Mouse (Mus musculus) spleen, adult 2 months (tissue): ENCODE results near the gene Gm5150. TPM values are rescaled to one million over a fixed set of nuclear protein-coding genes. Genes with fewer than 3 reads are reported as not detected.
"Not testable (repeated sequence)": the region's sequence is repeated elsewhere in the genome, so short reads cannot be mapped to it uniquely, and the experiment has no call there.

ENCODE experiments used
- DNase-seq, 2 experiments: peaks; one replicate each; pipeline versions ENCODE4 v3.0.0 to v3.0.0-alpha.2; 2012 to 2021; ENCODE audit warnings: low spot score in 2 of 2, low read depth in 1 of 2
- H3K27ac ChIP-seq: fragments of 200-500 bp; 2 replicates; pipeline ENCODE4 v1.5.1; 2012; ENCODE audit warnings: low read length, inconsistent platforms; ENCODE audit not compliant: insufficient read depth
- H3K27me3 ChIP-seq: fragments of 200-500 bp; 2 replicates; pipeline ENCODE4 v1.6.1; 2012; ENCODE audit warnings: mild to moderate bottlenecking, moderate library complexity, low read length, inconsistent platforms; ENCODE audit not compliant: control insufficient read depth, insufficient read depth
- H3K36me3 ChIP-seq: fragments of 200-500 bp; 2 replicates; pipeline ENCODE4 v1.6.1; 2012; ENCODE audit warnings: mild to moderate bottlenecking, low read length, inconsistent platforms; ENCODE audit not compliant: control insufficient read depth, insufficient read depth
- H3K4me1 ChIP-seq: fragments of 200-500 bp; 2 replicates; pipeline ENCODE4 v1.6.1; 2011; ENCODE audit warnings: inconsistent platforms; ENCODE audit not compliant: control insufficient read depth, insufficient read depth, insufficient read length
- H3K4me3 ChIP-seq: fragments of 200-500 bp; 2 replicates; pipeline ENCODE4 v1.5.1; 2011; ENCODE audit warnings: mild to moderate bottlenecking, inconsistent platforms; ENCODE audit not compliant: insufficient read depth, insufficient read length; ENCODE audit errors: extremely low read depth
- CTCF ChIP-seq: fragments of 200-500 bp; IDR thresholded peaks from 2 replicates; pipeline ENCODE4 v1.5.1; 2011; ENCODE audit warnings: mild to moderate bottlenecking, inconsistent platforms; ENCODE audit not compliant: insufficient read depth, insufficient read length, insufficient replicate concordance; ENCODE audit errors: extremely low read depth
- POLR2A ChIP-seq: fragments of 200-500 bp; IDR thresholded peaks from 2 replicates; pipeline ENCODE4 v1.6.1; 2011; ENCODE audit warnings: low read depth, low read length, inconsistent platforms
- WGBS: fragments of 180-500 bp; shearing (Covaris S2); methylation state at CpG from one replicate; pipeline ENCODE4 v1.1.7; 2018; 5-methylcytosine and 5-hydroxymethylcytosine counted together
- polyA plus RNA-seq: library from polyadenylated mRNA; depleted of rRNA; stranded (reverse); fragments of >200 nt; gene quantifications from 2 replicates; pipeline ENCODE4 v1.2.3, GENCODE M21; 2012; rRNA removed

Gm5150 gene
- polyA plus RNA-seq, result 1.2 and 2.4 TPM in 2 replicates

DNA sequence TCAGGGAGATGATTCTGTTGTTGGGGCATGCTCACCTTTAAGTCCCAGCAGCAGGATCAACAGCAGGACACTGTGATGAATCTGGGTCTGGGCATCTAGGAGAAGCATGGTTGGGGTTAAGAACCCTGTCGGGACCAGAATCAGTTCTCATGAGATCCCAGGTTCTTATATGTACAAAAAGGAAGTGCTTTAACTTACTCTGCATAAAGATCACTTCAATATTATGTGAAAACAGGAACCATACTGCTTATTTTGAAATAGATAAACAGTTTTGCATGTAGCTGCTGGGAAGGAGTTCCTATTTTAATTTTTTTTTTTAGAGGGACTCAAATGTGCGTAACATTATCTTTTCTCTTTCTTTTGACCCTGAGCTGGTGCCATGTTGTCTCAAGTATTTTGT, at the start of gene Gm5150:
Gene Gm5150 (minus strand): TSS at position 223 of the 400 bp plus-strand sequence.
- Histone ChIP-seq H3K27ac (0 out of 2 replicates have a peak within 1 kb of the TSS, but pooled peaks have one; percentile 29), H3K4me1 (no peaks in the 10 kb centered on the region), H3K27me3 (no peaks in the 10 kb centered on the region), H3K36me3 (no peaks in the 10 kb centered on the region), H3K4me3 (no peak within 1 kb of the TSS; the same call in 1 of the 2 replicates)
- TF ChIP-seq CTCF (no peak), POLR2A (no peak)
- no peak for DNase-seq
- WGBS, result 72% methylated on average over 2 of the region's 2 CpGs

DNA sequence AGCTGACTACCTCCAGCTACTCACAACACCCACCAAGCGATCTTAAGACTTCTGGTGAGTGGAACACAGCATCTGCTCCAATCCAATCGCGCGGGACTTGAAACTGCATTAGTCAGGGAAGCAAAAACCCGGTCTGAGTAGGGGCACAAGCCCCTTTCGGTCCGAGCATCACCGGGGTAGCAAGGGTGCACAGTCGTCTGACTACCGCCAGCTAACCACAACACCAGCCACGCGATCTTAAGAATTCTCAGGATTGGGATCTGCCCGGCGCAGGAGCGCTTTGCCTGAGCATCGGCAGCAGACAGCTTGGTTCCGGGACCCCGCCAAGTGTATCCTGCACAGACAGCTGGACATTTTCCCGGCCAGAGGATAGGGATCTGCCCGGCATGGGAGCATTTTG, 45.5 kb upstream of the Gm5150 start:
- not testable (repeated sequence) for H3K27me3 ChIP-seq, DNase-seq, H3K4me1 ChIP-seq, H3K36me3 ChIP-seq, H3K27ac ChIP-seq, H3K4me3 ChIP-seq
- WGBS, result 82% methylated on average over 20 of the region's 20 CpGs

DNA sequence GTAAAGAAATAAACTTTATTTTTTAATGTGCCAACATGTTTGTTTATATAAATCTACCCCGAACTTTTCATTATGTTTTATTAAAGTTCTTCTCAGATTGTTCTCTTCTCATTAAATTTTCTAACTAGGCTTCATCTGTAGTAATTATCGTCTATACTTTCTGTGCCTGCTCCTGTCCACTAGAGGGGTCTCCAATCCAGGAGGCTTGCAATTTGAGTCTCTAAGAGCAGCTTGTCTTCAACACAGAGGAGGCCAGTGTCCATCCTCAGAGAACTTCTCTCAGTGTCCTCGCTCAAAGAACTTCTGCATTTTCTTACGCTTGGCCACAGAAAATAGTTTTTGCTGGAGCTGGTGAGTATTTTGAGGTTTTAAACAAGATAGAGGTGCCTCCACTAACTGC, 41.1 kb upstream of the Gm5150 start:
- DNase-seq, result no peak
- no peaks in the 10 kb centered on the region for H3K36me3 ChIP-seq
- H3K4me3 ChIP-seq, result no peak overlapping the region
- H3K27me3 ChIP-seq, result no peaks in the 10 kb centered on the region
- 37% methylated on average over 4 of the region's 4 CpGs for WGBS
- no peak overlapping the region for H3K27ac ChIP-seq
- no peaks in the 10 kb centered on the region for H3K4me1 ChIP-seq
- no peak for TF ChIP-seq POLR2A
- no peak for TF ChIP-seq CTCF

DNA sequence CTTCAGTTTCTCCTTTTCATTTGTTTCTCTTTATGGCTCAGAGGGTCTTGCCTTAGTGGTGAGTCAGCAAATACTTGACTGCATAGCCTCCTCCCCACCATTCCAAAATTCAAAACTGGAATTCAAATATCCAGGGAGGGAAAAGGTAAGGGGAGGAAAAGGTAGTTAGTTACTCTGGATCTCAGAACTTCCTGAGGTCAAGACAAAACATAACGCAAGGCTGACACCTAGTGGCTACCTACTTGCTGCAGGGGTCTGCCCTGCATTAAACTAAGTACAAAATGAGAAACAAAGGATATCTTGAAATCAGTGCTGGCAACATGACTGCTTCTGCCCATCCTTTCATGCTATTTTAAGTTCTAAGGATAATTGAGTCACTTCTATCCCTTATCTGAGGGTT, 37.1 kb upstream of the Gm5150 start:
- Histone ChIP-seq H3K27me3 (no peaks in the 10 kb centered on the region), H3K36me3 (no peaks in the 10 kb centered on the region), H3K4me3 (no peak overlapping the region), H3K27ac (no peak overlapping the region), H3K4me1 (no peaks in the 10 kb centered on the region)
- peak in 1 of 2 experiments; percentile 15 for DNase-seq
- 3% methylated on average over 1 of the region's 1 CpGs for WGBS
- TF ChIP-seq POLR2A, result no peak
- no peak for TF ChIP-seq CTCF

DNA sequence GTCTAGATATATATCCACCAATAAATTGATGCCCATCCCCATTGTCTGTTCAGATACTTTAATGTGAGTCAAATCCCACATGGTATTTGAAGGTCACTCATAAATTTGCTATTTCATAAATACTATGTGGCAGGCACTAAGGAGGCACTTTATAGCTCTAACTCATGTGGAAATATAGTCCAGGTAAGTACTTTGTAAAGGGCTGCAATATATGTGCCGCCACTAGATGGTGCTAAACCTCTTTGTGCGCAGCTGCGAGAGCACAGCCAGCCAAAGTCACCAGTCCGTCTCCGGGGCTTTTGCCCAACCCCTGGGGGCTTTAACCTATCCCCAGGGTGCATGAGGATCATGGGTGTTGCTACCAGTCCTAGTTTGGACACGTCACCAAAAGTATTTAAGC, 18.8 kb upstream of the Gm5150 start:
- H3K27ac ChIP-seq, H3K4me3 ChIP-seq, H3K4me1 ChIP-seq, H3K36me3 ChIP-seq, H3K27me3 ChIP-seq: not testable (repeated sequence)
- DNase-seq, result peak in 1 of 2 experiments; percentile 9
- WGBS, result 4% methylated on average over 6 of the region's 6 CpGs

DNA sequence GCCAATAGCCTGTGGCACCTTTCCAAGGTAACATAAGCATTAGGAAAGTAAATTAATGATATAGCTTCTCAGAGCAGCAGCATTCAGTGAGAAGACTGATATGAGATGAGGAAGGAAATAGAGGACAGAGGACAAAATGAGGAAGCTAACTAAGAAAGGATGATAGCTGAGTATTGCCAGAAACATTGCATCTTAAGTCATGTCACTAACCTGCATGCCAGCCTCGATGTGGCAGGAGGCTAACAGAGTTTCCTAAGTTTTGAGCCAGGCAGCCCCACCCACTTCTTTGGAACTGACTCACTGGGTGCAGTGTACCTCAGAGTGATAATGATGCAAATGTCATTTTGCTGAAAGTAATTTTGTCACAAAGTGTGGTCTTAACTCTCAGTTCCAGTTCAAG, 16.0 kb upstream of the Gm5150 start:
- Histone ChIP-seq H3K36me3 (no peaks in the 10 kb centered on the region), H3K4me3 (no peak overlapping the region), H3K27me3 (no peaks in the 10 kb centered on the region), H3K27ac (no peak overlapping the region), H3K4me1 (no peaks in the 10 kb centered on the region)
- DNase-seq, result no peak
- WGBS, result 25% methylated on average over 1 of the region's 1 CpGs
- TF ChIP-seq POLR2A (no peak), CTCF (no peak)

DNA sequence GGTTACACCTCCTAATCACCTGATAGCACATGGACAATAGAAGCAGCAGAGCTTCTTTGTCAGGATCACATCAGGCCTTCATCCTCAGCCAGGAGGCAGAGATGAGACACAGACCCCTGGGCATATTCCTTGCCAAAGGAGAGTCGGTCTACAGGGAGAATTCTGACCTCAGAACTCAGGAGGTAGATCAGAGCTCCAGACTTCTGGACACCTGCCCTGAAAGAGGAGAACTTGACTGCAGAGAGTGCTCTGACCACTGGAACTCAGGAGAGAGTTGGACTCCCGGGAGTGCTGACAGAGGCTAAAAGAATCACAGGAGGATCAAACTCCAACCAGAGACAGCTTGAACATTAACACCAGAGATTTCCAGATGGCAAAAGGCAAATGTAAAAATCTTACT, 8.2 kb upstream of the Gm5150 start:
- not testable (repeated sequence) for H3K4me1 ChIP-seq, H3K4me3 ChIP-seq, DNase-seq, H3K27ac ChIP-seq, H3K27me3 ChIP-seq, H3K36me3 ChIP-seq
- 88% methylated on average over 2 of the region's 2 CpGs for WGBS

DNA sequence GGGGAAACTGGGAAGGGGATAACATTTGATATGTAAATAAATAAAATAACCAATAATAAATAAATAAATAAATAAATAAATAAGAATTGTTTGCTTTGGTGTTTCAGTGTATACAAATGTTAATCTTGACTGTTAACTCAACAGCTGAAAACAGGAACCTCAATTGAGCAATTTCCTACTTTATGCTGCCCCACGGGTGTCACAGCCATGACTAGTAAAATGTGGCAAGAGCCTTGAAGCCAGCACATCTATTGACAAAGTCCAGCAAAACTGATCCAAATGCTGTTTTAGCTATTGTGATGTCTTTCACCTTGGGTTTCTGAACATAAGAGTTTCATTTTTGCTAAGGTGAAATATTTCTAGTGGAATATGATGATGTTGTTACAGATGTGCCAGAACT, 1.6 kb upstream of the Gm5150 start:
- 36% methylated on average over 1 of the region's 1 CpGs for WGBS
- Histone ChIP-seq H3K27me3 (no peaks in the 10 kb centered on the region), H3K4me1 (no peaks in the 10 kb centered on the region), H3K36me3 (no peaks in the 10 kb centered on the region), H3K4me3 (no peak overlapping the region), H3K27ac (no peak overlapping the region)
- TF ChIP-seq CTCF (no peak), POLR2A (no peak)
- no peak for DNase-seq
